Mouse (Mus musculus) heart, postnatal 14 days (tissue): ENCODE results near the gene Krtap14. TPM values are rescaled to one million over a fixed set of nuclear protein-coding genes. Genes with fewer than 3 reads are reported as not detected.

Source experiments
- DNase-seq, 2 experiments: peaks; one replicate each; pipeline ENCODE4 v3.0.0; 2021 to 2022
- intact Hi-C: fragments of 180-260 bp; cut with DNase I; formaldehyde crosslinking; loops from one replicate; pipeline ENCODE4 v1.15.1; 2025
- long read RNA-seq, 2 experiments: library from polyadenylated mRNA; stranded (forward); transcript quantifications; one replicate each; pipeline ENCODE4 v2.0.0; 2021
- total RNA-seq, 2 experiments: library from RNA; stranded (reverse); gene quantifications; 2 replicates each; pipeline ENCODE4 v1.2.3; 2021

Gene Krtap14
- not detected for total RNA-seq
- long read RNA-seq, experiment 1 = 0 reads
- long read RNA-seq, experiment 2 = 0 reads

DNA sequence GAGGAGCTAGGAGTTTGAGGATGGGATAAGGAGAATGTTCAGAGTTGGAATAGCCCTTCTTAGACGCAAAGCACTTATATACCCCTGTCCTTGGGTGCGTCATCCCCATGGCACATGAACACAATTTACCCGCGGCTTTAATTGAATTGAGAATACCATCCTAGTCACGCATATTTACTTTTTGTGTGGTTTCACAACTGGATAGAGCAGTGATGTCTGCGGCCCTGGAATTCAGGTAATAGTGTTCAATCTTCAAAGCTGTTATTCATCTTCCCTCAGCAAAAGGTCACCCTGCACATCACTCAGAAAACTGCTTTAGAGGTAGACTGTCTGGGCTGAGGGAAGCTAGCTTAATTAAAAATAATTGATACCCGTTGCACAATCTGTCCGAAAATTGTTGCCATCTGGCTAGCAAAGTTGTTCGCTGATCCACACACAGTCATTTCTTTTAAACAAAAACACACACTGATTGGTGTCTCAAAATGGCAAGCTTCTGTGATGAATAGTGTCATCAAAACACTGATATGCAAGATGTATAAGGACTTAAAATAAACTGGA lies at the start of gene Krtap14:
Krtap14 (minus strand) TSS at position 51 of the 558 bp plus-strand sequence.
- DNase-seq = no peak
- intact Hi-C loops = no loop called here

GRCm38 (mm10) chr16:88874169-88874568 lies 48.2 kb upstream of the Krtap14 start, which contains the start of gene Krtap19-2:
Gene Krtap19-2, minus strand, starts transcription at chr16:88874269.
- no peak for DNase-seq
- intact Hi-C loops = no loop called here

DNA sequence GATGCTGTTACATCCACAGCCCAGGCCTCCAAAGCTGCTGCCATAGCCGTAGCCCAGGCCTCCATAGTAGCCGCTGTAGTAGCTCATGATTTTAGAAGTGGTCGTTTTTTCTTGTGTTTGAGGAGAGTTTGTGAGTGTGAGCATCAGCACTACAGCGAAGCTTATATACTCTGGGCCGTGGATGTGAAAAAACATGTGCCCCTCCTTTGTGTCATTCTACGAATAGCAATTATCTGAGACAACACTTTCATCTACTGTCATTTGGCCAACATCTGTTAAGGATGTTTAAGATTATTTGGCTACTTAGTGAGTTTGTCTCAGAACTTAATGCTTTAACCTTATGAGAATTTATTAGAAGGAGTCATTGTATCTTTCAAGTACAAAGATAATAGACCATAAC lies 43.4 kb upstream of the Krtap14 start, which contains the start of gene Krtap19-1:
Krtap19-1 (minus strand) TSS at position 101 of the 400 bp plus-strand sequence.
- no peak for DNase-seq

GRCm38 (mm10) chr16:88864887-88865407 lies 39.0 kb upstream of the Krtap14 start:
- DNase-seq = no peak
- intact Hi-C loops = no loop called here

More for the DNA sequence above, 43.4 kb upstream of the Krtap14 start, which contains the start of gene Krtap19-1:
- intact Hi-C loops = no loop called here

DNA sequence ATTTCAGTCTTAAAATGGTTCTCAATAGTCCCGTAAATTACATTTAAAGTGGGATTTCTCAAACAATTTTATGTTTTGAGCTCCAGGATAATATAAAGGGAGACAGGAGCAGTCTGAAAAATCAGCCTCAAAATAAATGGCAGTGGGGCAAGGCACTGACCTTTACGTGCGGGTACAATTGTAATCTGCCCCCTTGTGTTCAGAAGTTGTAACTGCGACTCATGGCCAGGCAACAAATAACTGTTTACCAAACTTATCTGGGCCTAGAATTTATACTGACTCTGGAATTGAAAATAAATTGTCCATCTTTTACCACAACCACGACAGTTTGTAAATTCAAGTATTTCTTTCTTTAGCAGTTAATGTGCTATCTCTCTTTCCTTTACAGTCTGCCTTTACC lies 25.5 kb upstream of the Krtap14 start:
- intact Hi-C loops = no loop called here
- DNase-seq = peak in 1 of 2 experiments; percentile 3

- DNase-seq = no peak
- intact Hi-C loops = no loop called here
These were observed 22.6 kb upstream of the Krtap14 start for GRCm38 (mm10) chr16:88848558-88848957.

DNA sequence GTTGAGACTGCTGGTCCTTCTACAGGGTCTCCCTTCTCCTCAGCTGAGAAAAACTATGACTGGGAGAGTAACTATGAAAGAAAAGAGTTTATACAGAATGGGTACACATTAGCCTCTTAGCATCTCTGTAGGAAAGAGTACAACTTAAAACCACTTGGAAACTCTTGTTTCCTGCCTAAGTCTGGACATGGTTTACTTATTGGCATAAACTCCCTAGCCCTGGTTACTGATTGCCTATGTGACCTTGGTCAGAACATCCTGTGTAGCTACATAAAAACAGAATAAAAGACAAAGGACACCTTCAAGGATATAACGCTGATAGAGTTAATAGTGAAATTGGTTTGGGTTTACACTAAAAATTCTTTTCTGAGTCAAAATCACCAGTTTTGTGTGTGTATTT lies 21.4 kb upstream of the Krtap14 start:
- no peak for DNase-seq
- intact Hi-C loops = no loop called here

DNA sequence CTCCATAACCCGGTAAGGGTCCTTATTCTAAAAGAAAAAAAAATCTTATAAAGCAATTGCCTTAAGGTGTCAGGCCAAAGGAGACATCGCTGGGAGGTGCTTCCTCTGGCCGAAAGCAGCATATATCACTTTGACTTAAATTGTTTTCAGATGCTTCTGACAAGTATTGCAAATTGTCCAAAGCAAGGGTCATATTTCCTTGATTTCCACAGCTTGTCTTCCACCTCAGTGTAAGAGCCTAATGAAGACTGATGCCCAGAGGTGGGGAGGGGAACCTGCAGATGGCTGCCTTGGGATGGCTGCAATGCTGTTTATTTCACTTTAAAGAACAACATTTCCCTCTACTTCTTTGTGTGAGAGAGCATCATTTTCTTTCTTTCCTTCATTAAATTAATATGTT lies 1.0 kb upstream of the Krtap14 start:
- intact Hi-C loops = no loop called here
- DNase-seq = no peak

DNA sequence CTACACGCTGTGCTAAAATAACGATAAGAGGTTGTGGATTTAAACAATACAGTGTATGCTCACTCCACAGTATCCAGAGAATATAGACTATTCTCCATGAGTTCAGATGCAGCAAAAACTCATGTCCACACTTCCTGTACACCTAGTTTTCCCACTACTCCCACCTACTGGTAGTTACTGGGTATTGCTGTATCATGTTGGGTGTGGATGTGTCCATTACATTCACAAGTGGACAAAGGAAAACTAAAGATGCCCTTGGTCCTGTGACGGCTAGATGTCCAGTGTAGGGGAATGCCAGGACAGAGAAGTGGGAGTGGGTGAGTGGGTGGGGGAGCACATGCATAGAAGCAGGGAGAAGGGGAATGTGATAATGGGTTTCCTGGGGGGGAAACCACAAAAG lies 2.2 kb downstream of the Krtap14 start:
- intact Hi-C loops = no loop called here

GRCm38 (mm10) chr16:88820066-88820465 lies 5.9 kb downstream of the Krtap14 start, which contains the start of gene Krtap15:
Gene Krtap15, plus strand, starts transcription at chr16:88820215.
- no peak for DNase-seq
- intact Hi-C loops = no loop called here

More for the DNA sequence above, 2.2 kb downstream of the Krtap14 start:
- no peak for DNase-seq

DNA sequence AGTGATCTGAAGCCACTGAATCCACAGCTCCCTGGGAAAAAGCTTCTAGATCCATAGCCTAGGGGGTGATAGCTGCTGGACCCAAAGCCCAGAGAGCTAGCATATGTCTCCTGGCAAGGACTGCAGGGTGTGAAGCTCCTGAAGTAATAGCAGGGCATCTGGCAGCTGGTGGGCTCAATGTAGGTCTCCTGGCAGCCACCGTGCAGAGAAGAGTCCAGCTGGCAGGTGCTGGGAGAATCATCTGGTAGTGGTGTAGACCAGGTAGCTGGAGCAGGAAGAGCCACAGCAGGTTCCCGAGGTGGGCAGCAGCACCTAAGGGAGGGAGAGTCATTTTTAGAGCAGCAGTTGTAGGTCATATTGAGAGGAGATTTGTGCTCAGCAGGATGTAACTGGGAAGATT lies 14.1 kb downstream of the Krtap14 start, which contains the start of gene Gm20741:
Gm20741 (minus strand) TSS at position 394 of the 400 bp plus-strand sequence.
- no peak for DNase-seq
- intact Hi-C loops = no loop called here

DNA sequence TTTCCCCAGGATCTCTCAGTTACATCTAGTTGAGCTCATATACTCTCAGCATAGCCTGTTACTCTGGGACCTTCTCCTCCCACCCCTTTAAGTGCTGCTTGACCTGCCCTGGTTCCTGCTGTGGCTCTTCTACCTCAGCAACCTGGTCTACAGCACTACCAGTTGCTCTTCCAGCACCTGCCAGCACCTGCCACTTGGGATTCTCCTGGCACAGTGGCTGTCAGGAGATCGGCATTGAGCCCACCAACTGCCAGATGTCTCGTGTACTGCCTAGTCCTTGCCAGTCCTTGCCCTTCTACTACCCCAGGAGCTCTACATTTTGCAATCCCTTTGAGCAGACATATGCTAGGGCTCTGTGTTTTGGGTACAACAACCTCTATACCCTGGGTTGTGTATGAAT lies 39.2 kb downstream of the Krtap14 start:
- intact Hi-C loops = no loop called here
- no peak for DNase-seq

- DNase-seq = no peak
- intact Hi-C loops = no loop called here
These were observed 48.3 kb downstream of the Krtap14 start, which contains the start of gene Gm5965 for GRCm38 (mm10) chr16:88777596-88777995. Gene Gm5965, plus strand, starts transcription at chr16:88777896.

GRCm38 (mm10) chr16:88774106-88774505 lies 51.8 kb downstream of the Krtap14 start, which contains the start of gene 2310057N15Rik:
Gene 2310057N15Rik, minus strand, starts transcription at chr16:88774206.
- intact Hi-C loops = no loop called here
- DNase-seq = no peak

Other genes with a start within 250 kb of the Krtap14 start
- gene Krtap24-1, start 213.9 kb downstream of the Krtap14 start, total RNA-seq = not detected
- not detected for gene 2310079G19Rik, start 198.5 kb downstream of the Krtap14 start, total RNA-seq
- gene Krtap26-1, start 178.3 kb downstream of the Krtap14 start, total RNA-seq = not detected
- gene Krtap27-1, start 154.5 kb downstream of the Krtap14 start, total RNA-seq = not detected
- not detected for gene 2310061N02Rik, start 118.2 kb downstream of the Krtap14 start, total RNA-seq
- gene Krtap13-1, start 97.3 kb downstream of the Krtap14 start, total RNA-seq = not detected
- gene Krtap13, start 74.5 kb downstream of the Krtap14 start, total RNA-seq = not detected
- not detected for gene 2310034C09Rik, start 67.3 kb downstream of the Krtap14 start, total RNA-seq
- gene 2310057N15Rik, start 51.9 kb downstream of the Krtap14 start, total RNA-seq = not detected
- not detected for gene Gm5965, start 48.2 kb downstream of the Krtap14 start, total RNA-seq
- not detected for gene Gm20741, start 13.9 kb downstream of the Krtap14 start, total RNA-seq
- gene Krtap15, start 5.9 kb downstream of the Krtap14 start, total RNA-seq = not detected
- not detected for gene Krtap19-1, start 43.3 kb upstream of the Krtap14 start, total RNA-seq
- not detected for gene Krtap19-2, start 48.1 kb upstream of the Krtap14 start, total RNA-seq
- not detected for gene Krtap19-3, start 51.9 kb upstream of the Krtap14 start, total RNA-seq
- not detected for gene Krtap19-4, start 58.9 kb upstream of the Krtap14 start, total RNA-seq
- not detected for gene Krtap19-5, start 70.3 kb upstream of the Krtap14 start, total RNA-seq
- not detected for gene Krtap19-9b, start 106.1 kb upstream of the Krtap14 start, total RNA-seq
- gene Krtap16-3, start 136.7 kb upstream of the Krtap14 start, total RNA-seq = not detected
- gene Krtap22-2, start 184.6 kb upstream of the Krtap14 start, total RNA-seq = not detected
- not detected for gene Gm10229, start 189.1 kb upstream of the Krtap14 start, total RNA-seq
- not detected for gene Krtap6-1, start 205.6 kb upstream of the Krtap14 start, total RNA-seq
- gene Gm10228, start 215.3 kb upstream of the Krtap14 start, total RNA-seq = not detected
- gene Krtap6-5, start 221.7 kb upstream of the Krtap14 start, total RNA-seq = not detected
- gene 1110025L11Rik, start 237.9 kb upstream of the Krtap14 start, total RNA-seq = not detected